Mouse (Mus musculus) liver (tissue): ENCODE data around the gene Tmem91.

Source experiments
- DNase-seq: peaks from one replicate; pipeline ENCODE4 v3.0.0-alpha.2; 2020; ENCODE audit warnings: mixed read lengths

Gene Tmem91

GRCm38 (mm10) chr7:25669158-25669557 is 5.8 kb downstream of the Tmem91 start:
- DNase-seq: no peak

DNA sequence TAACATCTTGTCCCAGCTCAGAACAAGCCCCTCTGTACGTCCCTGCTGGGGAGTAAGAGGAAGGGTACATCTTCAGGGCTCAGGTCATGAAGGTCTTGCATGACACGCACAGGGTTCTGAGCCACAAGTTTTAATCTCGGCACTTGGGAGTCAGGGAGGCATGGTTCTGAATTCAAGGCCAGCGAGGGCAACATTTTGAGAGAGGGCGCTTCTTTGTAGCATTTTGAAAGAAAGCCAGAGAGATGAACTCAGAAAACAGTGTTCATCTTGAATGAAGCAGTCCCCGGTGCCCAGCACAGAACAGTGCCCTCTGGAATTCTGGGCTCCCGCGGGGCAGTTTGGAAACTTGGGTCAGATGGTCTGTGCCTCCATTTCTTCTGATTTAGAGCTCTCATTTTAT is 8.6 kb downstream of the Tmem91 start:
- no peak for DNase-seq

DNA sequence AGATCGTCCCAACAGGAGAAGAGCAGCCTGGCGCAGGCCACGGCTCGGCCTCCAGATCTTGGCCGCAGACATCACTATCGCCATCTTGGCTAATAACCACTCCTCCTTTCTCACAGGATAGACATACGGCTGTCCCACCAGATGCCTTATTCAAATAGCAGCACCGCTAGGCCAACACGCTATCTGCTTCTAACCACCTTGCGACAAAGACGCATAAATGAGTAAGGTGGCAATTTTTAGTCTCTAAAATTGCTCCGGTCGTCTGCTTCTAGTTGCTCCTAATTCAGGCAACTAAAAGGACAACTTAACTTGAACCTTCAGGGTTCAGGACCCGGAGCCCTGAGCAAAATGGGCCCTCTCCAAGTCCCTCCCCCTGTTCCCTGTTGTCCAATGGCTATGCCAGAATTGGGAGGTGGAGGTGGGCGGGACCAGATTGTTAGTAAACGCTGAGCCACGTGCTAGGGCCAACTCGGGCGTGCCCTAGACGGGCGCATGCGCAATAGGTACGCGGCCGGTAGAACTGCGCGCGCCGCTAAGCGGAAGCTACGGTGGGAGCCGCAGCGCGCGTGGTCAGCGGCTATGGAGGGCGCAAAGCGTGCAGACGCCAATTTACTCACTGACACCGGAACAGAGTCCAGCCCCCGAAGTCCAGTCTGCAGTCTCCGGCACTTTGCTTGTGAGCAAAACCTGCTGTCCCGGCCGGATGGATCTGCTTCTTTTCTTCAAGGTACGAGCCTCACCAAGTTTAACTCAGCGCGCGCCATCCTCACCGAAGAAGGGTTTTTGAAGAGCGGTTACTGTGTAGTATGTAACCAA is 16.1 kb downstream of the Tmem91 start, which contains the start of the genes Bckdha and Exosc5:
Gene Bckdha, minus strand, starts transcription at position 325 of the 816 bp plus-strand sequence.
Gene Exosc5, plus strand, starts transcription at position 508 of the 816 bp plus-strand sequence.
- peak; percentile 98 for DNase-seq

GRCm38 (mm10) chr7:25657785-25658184 is 17.2 kb downstream of the Tmem91 start:
- DNase-seq: no peak

- DNase-seq: no peak
Measured at GRCm38 (mm10) chr7:25655601-25656428, 19.2 kb downstream of the Tmem91 start.

- no peak for DNase-seq
Measured at GRCm38 (mm10) chr7:25652244-25652759, 22.7 kb downstream of the Tmem91 start.

GRCm38 (mm10) chr7:25651281-25651680 is 23.7 kb downstream of the Tmem91 start:
- DNase-seq: peak; percentile 31

GRCm38 (mm10) chr7:25649839-25650238 is 25.1 kb downstream of the Tmem91 start:
- DNase-seq: no peak

GRCm38 (mm10) chr7:25647574-25648123 is 27.3 kb downstream of the Tmem91 start:
- DNase-seq: peak; percentile 27

DNA sequence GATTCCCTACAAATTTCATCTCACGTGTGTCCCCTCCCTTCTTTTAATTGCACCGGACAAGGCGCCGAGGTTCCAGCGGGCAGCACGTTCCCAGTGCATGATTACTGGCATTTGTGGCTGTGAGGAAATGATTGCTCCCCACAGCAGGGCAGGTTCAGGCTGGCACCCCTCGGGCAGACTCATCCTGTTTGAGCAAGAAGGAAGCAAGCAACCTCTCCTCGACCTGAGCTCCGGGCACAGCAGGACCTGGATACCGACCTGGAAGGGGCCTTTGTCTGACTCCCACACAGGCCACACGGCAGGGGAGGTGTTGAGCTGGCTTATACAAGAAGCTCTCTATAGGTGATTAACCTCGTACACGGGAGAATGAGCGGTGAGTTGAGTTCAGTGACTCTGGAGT is 29.9 kb downstream of the Tmem91 start:
- DNase-seq: no peak

GRCm38 (mm10) chr7:25644631-25645030 is 30.3 kb downstream of the Tmem91 start:
- no peak for DNase-seq

- no peak for DNase-seq
Measured at GRCm38 (mm10) chr7:25644136-25644535, 30.8 kb downstream of the Tmem91 start.

DNA sequence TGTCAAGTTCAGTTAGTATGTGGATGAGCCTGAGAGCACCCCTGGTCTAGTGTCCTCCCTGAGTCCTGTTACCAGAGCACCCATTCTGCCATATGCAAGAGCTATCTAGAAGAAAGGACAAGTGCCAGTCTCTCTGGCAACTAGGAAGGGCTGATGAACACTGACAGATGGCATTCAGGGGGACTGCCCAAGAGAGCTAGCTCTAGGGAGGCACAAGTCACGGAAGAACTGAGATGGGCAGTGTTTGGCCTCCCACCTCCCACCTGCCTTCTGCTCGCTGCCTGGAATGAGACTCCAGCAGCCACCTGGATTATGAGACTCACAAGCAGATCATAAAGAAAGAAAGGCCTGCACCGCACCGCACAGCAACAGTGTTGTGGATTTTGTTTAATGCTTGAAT is 35.2 kb downstream of the Tmem91 start:
- no peak for DNase-seq

DNA sequence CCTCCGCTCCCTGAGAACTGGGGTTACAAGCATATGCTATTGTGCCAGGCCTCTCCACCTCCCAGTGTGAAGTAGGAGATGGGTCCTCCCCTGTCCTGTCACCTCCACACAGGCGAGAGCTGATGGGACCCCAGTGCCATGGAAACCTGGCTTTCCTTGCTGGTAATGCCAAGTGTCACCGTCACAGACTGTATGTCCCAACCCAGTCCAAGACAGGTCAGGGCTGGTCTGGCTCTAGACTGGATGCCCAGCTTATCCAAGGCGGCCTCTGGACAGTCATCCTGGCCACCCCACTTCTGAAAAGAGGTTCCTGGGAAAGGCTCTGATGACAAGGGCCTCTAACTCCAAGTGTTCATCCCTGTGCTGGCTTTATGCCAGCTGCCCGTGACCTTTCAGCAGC is 37.9 kb downstream of the Tmem91 start:
- no peak for DNase-seq

DNA sequence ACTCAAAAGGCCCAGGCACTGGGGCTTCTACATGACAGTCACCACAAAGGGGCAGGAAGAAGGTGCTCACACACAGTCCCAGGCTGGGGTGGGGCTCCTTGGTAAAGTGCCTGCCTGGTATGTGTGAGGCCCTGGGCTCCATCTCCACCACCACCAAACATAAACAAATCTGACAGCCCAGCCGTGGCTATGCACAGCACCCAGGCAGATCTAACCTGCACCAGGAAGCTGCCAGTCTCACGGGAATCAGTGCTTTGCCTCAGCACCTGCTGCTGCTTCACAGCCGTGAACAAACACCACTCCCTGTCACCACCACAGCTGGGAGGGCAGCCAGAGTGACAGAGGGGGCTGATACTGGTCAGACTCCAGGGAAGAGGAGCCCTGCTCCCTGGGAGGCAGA is 38.6 kb downstream of the Tmem91 start:
- no peak for DNase-seq

DNA sequence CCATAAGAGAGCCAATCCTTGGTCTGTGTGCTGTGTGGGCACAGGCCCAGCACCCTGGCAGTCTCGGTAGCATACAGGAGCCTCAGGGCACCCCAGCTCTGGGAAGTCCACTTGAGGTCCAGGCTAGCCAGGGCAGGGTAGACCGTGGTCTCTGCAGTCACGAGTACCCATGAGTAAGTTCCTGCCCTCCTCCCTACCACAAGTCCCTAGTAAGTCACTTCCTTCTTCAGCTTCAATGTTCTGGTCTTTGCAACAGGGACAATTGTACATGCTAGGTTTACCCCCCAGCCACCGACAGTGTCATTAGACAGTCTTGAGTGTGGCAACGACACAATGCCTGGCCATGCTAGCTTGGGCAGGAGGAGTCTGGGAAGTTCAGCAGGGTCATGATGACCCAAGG is 42.3 kb downstream of the Tmem91 start:
- DNase-seq: no peak

DNA sequence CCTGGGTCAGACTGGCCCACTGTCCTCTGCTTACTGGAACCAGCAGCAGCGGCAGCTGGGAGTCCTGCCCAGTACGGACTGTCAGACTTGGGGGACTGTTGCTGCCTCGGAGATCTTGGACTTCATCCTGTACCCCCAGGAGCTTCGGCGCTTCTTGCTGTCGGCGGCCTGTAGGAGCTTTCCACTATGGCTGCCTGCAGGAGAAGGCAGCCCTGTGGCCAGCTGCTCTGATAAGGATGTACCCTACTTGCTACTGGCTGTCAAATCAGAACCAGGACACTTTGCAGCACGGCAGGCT is 46.7 kb downstream of the Tmem91 start:
- DNase-seq: no peak

DNA sequence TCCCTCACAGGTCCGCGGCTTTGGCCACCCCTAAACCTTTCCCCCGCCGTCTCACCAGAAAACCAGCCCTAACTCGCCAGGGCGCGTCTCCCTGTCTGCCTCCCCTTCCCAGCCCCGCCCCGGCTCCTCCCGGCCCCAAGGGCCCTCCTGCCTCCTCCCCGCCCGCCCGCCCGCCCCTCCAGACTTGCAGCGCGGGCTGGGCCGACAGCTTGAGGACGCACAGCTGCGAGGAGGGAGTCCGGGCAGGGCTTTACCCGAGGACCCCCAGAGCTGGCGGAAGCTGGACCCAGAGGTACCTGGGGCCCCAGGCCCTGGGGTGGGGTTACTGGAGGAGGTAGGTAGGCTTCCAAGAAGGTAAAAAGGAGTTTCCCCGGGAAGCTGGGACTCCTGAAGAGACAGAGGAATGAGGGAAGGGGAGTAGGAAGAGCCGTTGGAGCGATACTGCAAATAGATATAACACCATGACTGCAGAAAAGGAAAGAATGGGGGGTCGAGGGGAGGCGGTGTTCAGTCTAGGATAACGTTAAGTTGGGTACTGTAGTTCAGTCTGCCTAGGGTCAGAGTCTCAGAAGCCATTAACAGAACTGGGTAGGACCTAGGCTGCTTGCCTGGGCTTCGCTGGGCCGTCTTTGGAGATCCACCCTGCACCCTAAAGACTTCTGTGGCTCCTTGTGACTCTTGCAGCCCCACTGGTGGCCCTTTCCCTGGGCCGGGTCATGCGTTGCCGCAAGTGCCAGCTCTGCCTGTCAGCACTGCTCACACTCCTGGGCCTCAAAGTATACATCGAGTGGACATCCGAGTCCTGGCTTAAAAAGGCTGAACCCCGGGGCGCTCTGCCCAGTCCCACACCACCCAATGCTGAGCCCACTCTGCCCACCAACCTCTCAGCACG is 47.3 kb downstream of the Tmem91 start:
- DNase-seq: peak; percentile 85

DNA sequence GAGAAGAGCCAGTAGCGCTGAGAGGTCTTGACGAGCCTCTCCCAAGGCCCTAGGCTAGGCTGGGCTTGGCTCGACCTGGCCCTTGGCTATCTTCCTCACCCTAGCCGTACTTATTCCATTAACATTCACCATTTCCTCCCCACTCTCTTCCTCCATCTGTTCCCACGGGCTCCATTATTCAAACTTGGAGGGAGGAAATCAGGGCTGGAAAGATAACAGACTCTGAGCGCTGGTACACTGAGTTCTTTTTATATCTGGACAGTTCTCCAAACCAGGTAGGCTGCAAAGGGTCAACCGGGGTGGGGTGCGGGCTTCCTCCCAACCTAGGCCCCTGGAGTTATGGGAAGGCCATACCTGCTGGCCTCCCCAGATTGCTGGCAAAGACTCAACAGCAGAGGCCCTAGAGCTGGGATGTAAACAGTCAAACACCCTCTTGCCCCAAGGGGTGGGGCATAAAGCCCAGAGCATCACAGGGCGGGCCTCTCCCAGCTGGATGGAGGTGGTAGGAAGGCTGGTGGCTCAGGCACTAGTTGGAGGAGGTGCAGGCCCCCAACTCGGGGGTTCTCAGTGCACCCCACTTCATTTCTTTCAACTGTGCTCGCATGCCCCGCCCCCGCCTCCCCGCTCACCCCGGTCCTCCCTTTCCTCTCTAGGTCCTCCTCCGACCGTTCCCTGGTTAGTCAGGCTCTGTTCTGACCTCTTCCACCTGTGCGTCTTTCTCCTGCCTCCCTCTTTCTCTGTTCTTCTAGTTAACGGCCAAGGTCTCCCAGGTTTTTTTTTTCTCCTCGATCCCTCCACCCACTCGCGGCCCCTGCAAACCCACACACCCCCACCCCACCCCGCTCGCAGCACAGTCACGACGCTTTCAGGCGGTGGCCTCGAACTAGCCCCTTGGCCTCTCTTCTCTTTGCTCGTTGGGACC is 48.2 kb downstream of the Tmem91 start, which contains the start of gene B3gnt8:
Gene B3gnt8, plus strand, starts transcription at position 146 of the 922 bp plus-strand sequence.
- DNase-seq: peak; percentile 53

DNA sequence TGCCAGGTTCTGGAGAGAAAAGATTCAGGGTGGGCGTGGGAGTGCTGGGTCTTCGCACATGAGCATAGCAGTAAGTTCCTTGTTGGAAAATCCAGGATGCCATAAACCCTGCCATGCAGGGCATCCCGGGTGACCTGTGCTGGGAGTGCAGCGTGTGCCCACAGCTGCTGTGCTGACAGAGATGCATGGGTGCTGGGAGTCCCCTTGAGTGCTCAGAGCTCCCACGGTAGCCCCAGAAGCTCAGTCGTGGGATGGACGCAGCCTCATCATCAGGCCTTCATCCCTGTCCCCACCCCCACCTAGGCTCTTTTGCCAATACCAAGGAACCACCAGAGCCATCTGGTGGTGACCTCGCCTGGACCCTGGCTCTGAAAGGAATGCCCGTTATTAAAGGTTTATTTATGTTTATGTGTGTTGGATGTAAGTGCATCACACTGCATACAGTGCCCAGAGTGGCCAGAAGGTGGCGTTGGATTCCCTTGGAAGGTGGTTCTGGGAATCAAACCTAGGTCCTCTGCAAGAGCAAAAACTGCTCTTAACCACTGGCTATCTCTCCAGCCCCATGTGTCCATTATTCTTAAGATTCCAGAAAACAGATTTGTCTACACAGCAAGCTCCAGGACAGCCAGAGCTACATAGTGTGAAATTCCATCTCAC is 49.2 kb downstream of the Tmem91 start:
- DNase-seq: peak; percentile 37

DNA sequence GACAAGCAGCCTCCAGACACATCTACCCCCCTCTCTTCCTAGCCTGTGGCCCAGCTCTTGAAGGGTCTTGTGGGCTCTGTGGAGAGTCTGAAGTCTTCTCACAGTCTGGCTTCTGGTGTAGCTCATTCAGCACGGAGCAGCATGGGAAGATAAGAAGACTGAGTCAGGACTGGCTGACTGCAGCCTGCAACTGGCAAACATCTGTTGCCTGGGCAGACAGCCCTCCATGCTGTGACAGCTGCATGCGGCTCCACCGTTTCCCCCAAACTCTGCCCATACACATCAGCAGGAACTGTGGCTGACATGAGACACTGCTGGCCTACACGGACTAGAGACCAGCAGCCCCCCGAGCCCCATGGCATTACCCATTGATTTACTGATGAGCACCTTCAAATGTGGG is 50.1 kb downstream of the Tmem91 start:
- DNase-seq: no peak
